Mouse (Mus musculus) testis, postnatal 10 days (tissue): ENCODE data around the gene Tbc1d23.
"Not testable (repeated sequence)": the region's sequence is repeated elsewhere in the genome, so short reads cannot be mapped to it uniquely, and the experiment has no call there.

Experiments used
- DNase-seq: peaks from one replicate; pipeline ENCODE4 v3.0.0; 2021; ENCODE audit warnings: low spot score

Tbc1d23 gene

GRCm38 (mm10) chr16:57231089-57231936, at the start of gene Tbc1d23:
Gene Tbc1d23, minus strand, starts transcription at chr16:57231504.
- DNase-seq = peak; percentile 98

- no peak for DNase-seq
Observed at GRCm38 (mm10) chr16:57280221-57281217, 49.2 kb upstream of the Tbc1d23 start.

GRCm38 (mm10) chr16:57278976-57279626, 47.8 kb upstream of the Tbc1d23 start:
- no peak for DNase-seq

GRCm38 (mm10) chr16:57269751-57270150, 38.4 kb upstream of the Tbc1d23 start:
- DNase-seq = no peak

GRCm38 (mm10) chr16:57268058-57268841, 36.9 kb upstream of the Tbc1d23 start:
- no peak for DNase-seq

- DNase-seq = no peak
Observed at GRCm38 (mm10) chr16:57267068-57267467, 35.8 kb upstream of the Tbc1d23 start.

GRCm38 (mm10) chr16:57260152-57260551, 28.8 kb upstream of the Tbc1d23 start:
- no peak for DNase-seq

GRCm38 (mm10) chr16:57259356-57260083, 28.2 kb upstream of the Tbc1d23 start:
- DNase-seq = no peak

GRCm38 (mm10) chr16:57251589-57252421, 20.5 kb upstream of the Tbc1d23 start:
- no peak for DNase-seq

- DNase-seq = no peak
Observed at GRCm38 (mm10) chr16:57250991-57251390, 19.7 kb upstream of the Tbc1d23 start.

GRCm38 (mm10) chr16:57247464-57247863, 16.2 kb upstream of the Tbc1d23 start:
- DNase-seq = no peak

- no peak for DNase-seq
Observed at GRCm38 (mm10) chr16:57246596-57246995, 15.3 kb upstream of the Tbc1d23 start.

GRCm38 (mm10) chr16:57243858-57244248, 12.5 kb upstream of the Tbc1d23 start:
- peak; percentile 91 for DNase-seq

GRCm38 (mm10) chr16:57243205-57243857, 12.0 kb upstream of the Tbc1d23 start:
- DNase-seq = no peak

- no peak for DNase-seq
Observed at GRCm38 (mm10) chr16:57242857-57243204, 11.5 kb upstream of the Tbc1d23 start.

GRCm38 (mm10) chr16:57235871-57236510, 4.7 kb upstream of the Tbc1d23 start:
- no peak for DNase-seq

GRCm38 (mm10) chr16:57231937-57232310, 620 bp upstream of the Tbc1d23 start:
- DNase-seq = not testable (repeated sequence)

GRCm38 (mm10) chr16:57226444-57226843, 4.9 kb downstream of the Tbc1d23 start:
- DNase-seq = no peak

- no peak for DNase-seq
Observed at GRCm38 (mm10) chr16:57220361-57220760, 10.9 kb downstream of the Tbc1d23 start.
